Mouse (Mus musculus): ENCODE measurements around the gene Col19a1. TPM values are rescaled to one million over a fixed set of nuclear protein-coding genes. Genes with fewer than 3 reads are reported as not detected.

Gene Col19a1
- polyA plus RNA-seq, 1 experiment, result 0.32 TPM

- Histone ChIP-seq H3K27ac (ENCODE audit: insufficient read depth, low read length) (no peak overlapping the region), H3K4me3 (ENCODE audit: insufficient read depth, low read length) (no peak overlapping the region), H3K4me1 (ENCODE audit: control insufficient read depth, insufficient read depth, low read length) (no peaks in the 10 kb centered on the region)
- TF ChIP-seq POLR2A (IDR thresholded peaks at IDR 0.05; ENCODE audit: low read depth, low read length) (no peak), CTCF (IDR thresholded peaks at IDR 0.05; ENCODE audit: borderline replicate concordance, insufficient read depth, low read length) (no peak)
Measured at GRCm38 (mm10) chr1:24245700-24246375, 341.4 kb downstream of the Col19a1 start.

DNA sequence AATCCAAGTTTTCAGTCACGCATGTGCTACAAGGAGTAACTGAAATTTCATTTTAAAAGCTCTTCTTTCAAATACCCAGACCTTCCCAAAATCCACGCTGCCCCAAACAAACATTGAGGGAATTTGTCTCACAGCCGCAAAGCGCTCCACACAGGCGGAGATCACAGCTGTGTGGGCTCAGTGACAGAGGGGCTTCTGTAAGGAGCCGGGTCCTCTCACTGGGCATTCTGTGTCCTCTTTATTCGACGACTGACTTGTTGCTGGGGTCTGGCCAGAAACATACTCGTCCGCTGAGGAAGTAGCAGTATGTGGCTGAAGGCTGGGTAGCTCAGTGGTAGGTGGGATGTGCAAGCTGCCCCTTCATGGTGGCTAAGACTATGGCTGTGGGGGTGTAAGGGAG, 342.3 kb downstream of the Col19a1 start:
- H3K27ac ChIP-seq (ENCODE audit: insufficient read depth, low read length), result no peak overlapping the region
- TF ChIP-seq CTCF (IDR thresholded peaks at IDR 0.05; ENCODE audit: borderline replicate concordance, insufficient read depth, low read length) (no peak), POLR2A (IDR thresholded peaks at IDR 0.05; ENCODE audit: low read depth, low read length) (no peak)
- H3K4me1 ChIP-seq (ENCODE audit: control insufficient read depth, insufficient read depth, low read length), result no peaks in the 10 kb centered on the region
- H3K4me3 ChIP-seq (ENCODE audit: insufficient read depth, low read length), result no peak overlapping the region

DNA sequence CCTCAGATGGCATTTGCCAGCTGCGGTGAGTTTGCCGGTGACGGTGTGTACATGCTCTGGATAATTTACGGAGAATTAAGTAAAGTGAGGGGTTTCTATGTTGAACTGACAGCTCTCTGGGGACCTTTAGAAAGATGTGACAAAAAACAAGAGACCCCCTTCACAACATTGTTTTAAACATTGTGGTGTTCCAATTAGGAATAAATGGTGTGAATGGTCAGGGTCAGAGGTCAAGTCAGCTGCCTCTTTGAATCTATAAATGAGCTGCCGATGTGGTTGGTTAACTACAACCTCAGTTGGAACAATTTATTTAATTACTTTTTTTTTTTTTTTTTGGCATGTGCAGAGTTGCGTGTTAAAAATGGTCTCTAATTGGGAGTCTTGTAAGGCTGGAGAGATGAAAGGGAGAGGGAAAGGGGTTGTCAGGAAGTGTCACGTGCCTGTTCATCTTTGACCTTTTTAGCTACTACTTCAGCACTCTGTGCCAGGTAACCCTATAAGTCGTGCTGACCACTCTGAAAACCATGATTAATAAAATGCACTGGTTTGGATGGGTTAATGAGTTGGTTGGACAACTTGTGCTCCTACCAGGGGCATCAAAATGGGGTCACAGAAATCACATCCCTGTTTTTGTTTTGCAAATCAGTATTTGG, 347.1 kb downstream of the Col19a1 start:
- no peak for TF ChIP-seq POLR2A (IDR thresholded peaks at IDR 0.05; ENCODE audit: low read depth, low read length)
- no peak for TF ChIP-seq CTCF (IDR thresholded peaks at IDR 0.05; ENCODE audit: borderline replicate concordance, insufficient read depth, low read length)
- Histone ChIP-seq H3K27ac (ENCODE audit: insufficient read depth, low read length) (no peak overlapping the region), H3K4me3 (ENCODE audit: insufficient read depth, low read length) (no peak overlapping the region), H3K4me1 (ENCODE audit: control insufficient read depth, insufficient read depth, low read length) (peaks cover 6% of the 10 kb centered on the region)

- TF ChIP-seq POLR2A (IDR thresholded peaks at IDR 0.05; ENCODE audit: low read depth, low read length) (no peak), CTCF (IDR thresholded peaks at IDR 0.05; ENCODE audit: borderline replicate concordance, insufficient read depth, low read length) (no peak)
- H3K27ac ChIP-seq (ENCODE audit: insufficient read depth, low read length), result no peak overlapping the region
- H3K4me1 ChIP-seq (ENCODE audit: control insufficient read depth, insufficient read depth, low read length), result peaks cover 6% of the 10 kb centered on the region
- H3K4me3 ChIP-seq (ENCODE audit: insufficient read depth, low read length), result no peak overlapping the region
Measured at GRCm38 (mm10) chr1:24236330-24236729, 350.9 kb downstream of the Col19a1 start.

DNA sequence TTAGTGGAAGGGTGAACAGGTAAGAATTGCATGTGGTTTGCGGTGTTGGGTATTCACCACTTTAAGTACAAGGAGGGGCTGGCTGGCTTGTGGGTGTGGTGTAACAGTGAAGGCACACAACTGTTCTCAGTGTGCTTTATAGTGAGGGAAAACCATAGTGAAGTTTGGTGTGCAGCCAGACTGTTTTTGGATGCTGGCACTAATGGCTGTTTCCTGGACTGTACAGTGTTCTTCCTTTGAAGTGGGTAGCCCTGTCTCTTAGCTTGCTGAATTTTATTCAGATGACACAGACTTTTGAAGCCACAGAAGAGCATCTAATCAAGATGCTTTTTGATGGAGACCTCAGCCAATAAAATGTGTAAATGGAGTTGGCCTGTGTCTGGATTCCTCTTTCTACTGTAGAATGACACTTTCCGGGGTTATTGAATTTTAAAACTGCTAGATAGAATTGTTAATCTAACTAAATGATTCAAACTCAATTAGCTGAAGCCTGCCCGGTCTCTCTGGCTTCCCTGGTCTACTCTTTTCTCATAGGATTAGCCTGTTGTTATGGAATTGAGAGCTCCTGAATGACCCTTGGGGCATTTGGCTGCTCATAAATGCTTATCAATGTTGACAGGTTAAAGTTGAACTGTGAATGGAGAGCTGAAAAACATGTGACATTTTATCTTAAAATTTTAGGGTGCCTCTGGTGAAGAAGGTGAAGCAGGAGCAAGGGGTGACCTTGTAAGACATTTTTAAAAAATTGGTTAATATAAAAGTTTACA, 355.6 kb downstream of the Col19a1 start:
- TF ChIP-seq POLR2A (IDR thresholded peaks at IDR 0.05; ENCODE audit: low read depth, low read length) (no peak), CTCF (IDR thresholded peaks at IDR 0.05; ENCODE audit: borderline replicate concordance, insufficient read depth, low read length) (no peak)
- no peak overlapping the region for H3K27ac ChIP-seq (ENCODE audit: insufficient read depth, low read length)
- no peak overlapping the region for H3K4me3 ChIP-seq (ENCODE audit: insufficient read depth, low read length)
- peaks cover 6% of the 10 kb centered on the region for H3K4me1 ChIP-seq (ENCODE audit: control insufficient read depth, insufficient read depth, low read length)

DNA sequence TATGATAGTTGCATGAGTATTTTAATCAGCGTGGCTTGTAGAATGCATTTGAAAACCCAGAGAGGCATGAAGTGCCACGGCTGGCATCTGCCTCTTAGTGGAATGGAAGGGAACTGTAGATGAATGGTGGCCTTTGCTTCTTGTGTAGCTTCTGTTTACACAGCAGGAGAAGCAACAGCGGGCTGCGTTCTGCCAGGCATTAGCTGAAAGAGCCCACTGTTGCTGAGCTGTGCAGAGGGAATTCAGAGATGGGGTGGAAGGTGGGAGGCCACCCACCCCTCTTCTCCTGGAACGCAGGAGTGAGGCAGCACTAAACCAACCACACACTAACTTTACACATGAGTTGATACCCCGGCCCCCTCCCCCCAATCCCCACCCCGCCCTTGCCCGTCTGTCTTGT, 356.8 kb downstream of the Col19a1 start:
- H3K27ac ChIP-seq (ENCODE audit: insufficient read depth, low read length), result no peak overlapping the region
- no peak overlapping the region for H3K4me3 ChIP-seq (ENCODE audit: insufficient read depth, low read length)
- no peak for TF ChIP-seq CTCF (IDR thresholded peaks at IDR 0.05; ENCODE audit: borderline replicate concordance, insufficient read depth, low read length)
- TF ChIP-seq POLR2A (IDR thresholded peaks at IDR 0.05; ENCODE audit: low read depth, low read length), result no peak
- 0 out of 2 replicates have a peak, but pooled peaks cover 2% of the 10 kb centered on the region for H3K4me1 ChIP-seq (ENCODE audit: control insufficient read depth, insufficient read depth, low read length)

DNA sequence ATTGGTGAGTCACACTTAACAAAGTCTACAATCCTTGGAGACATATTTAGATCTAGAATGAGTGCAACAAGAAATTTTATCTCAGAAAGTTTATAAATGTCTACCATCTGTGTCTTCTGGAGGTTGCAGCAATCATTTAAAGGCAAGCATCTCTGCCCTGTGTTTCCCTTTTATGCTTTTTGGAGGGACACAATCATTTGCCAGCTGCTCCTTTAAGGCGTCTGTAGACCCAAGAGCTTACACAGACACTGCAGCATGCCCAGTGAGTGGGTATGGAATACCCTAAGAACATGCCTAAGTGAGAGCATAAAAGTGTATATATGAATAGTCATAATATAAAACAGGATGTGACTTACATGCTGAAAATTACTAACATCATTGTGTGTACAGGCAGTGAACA, 357.7 kb downstream of the Col19a1 start:
- no peak overlapping the region for H3K4me3 ChIP-seq (ENCODE audit: insufficient read depth, low read length)
- H3K27ac ChIP-seq (ENCODE audit: insufficient read depth, low read length), result no peak overlapping the region
- H3K4me1 ChIP-seq (ENCODE audit: control insufficient read depth, insufficient read depth, low read length), result 0 out of 2 replicates have a peak, but pooled peaks cover 2% of the 10 kb centered on the region
- no peak for TF ChIP-seq POLR2A (IDR thresholded peaks at IDR 0.05; ENCODE audit: low read depth, low read length)

DNA sequence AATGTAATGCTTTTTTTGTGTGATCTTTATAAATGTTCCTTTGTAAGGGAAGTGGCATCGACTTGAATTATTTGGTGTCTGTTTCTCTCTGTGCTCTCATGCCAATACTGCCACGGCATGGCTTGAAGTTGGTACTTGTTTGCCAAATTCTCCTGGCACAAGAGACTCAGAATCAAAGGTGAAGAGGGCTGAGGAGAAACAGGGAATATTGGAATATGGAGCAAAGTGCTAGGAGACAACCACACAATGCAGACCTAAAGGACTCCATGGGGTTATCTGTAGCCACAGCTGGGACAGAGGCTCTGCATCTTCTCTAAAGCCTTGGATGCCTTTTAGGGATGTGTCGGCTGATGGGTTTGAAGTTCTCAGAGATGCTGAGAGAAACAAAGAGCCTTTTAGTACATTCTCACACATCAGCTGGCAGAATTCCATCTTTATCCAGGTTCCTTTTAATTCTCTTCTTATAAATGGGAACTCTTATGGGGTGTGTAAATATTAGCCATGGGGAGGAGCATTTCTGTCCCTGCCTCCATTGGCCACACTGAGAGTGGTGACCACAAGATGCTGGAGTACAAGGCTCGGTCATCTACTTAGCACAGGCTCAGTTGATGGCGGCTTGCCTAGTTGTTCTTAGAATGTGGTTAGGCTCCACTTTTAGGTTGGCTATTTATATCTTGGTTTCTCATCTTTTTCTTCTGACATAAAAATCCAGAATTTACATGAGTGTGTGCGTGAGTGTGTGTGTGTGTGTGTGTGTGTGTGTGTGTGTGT, 360.1 kb downstream of the Col19a1 start:
- no peak overlapping the region for H3K27ac ChIP-seq (ENCODE audit: insufficient read depth, low read length)
- no peak overlapping the region for H3K4me3 ChIP-seq (ENCODE audit: insufficient read depth, low read length)
- TF ChIP-seq POLR2A (IDR thresholded peaks at IDR 0.05; ENCODE audit: low read depth, low read length) (no peak), CTCF (IDR thresholded peaks at IDR 0.05; ENCODE audit: borderline replicate concordance, insufficient read depth, low read length) (no peak)

GRCm38 (mm10) chr1:24225825-24226526, 361.3 kb downstream of the Col19a1 start:
- Histone ChIP-seq H3K27ac (ENCODE audit: insufficient read depth, low read length) (no peak overlapping the region), H3K4me1 (ENCODE audit: control insufficient read depth, insufficient read depth, low read length) (0 out of 2 replicates have a peak, but pooled peaks cover 2% of the 10 kb centered on the region), H3K4me3 (ENCODE audit: insufficient read depth, low read length) (no peak overlapping the region)
- TF ChIP-seq CTCF (IDR thresholded peaks at IDR 0.05; ENCODE audit: borderline replicate concordance, insufficient read depth, low read length) (no peak), POLR2A (IDR thresholded peaks at IDR 0.05; ENCODE audit: low read depth, low read length) (no peak)

More for the DNA sequence above, 360.1 kb downstream of the Col19a1 start:
- 0 out of 2 replicates have a peak, but pooled peaks cover 2% of the 10 kb centered on the region for H3K4me1 ChIP-seq (ENCODE audit: control insufficient read depth, insufficient read depth, low read length)

Measured in embryonic fibroblast, embryonic 13.5 days (primary cell).